Mouse (Mus musculus): ENCODE data around the gene Sost.

DNA sequence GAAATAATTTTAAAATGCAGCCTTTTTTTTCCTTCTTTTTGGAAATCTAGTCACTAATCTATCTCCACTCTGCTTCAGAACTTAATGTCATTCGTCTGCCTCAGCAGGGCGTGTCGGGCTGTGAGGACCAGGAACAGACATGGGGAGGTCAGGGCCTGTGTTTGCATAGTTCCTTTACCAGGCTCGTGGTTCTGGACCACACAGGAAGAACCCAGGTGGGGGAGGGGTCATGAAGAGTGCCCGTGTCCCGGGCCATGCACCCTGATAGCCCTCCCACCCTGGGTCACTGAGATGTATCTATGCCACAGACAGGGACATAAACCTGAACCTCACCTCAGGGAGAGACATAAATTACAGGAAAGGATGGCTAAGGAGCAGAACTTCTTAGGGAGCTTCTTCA, 7.4 kb upstream of the Sost start:
- no peak for TF ChIP-seq CTCF (IDR thresholded peaks at IDR 0.05; ENCODE audit: borderline replicate concordance, control insufficient read depth, extremely low read depth, insufficient read depth, low read length, poor library complexity)
- no peak for TF ChIP-seq POLR2A (IDR thresholded peaks at IDR 0.05; ENCODE audit: control insufficient read depth, extremely low read depth, insufficient read depth, low read length, poor library complexity)

Data from thymus, adult 2 months (tissue).